Mouse (Mus musculus): ENCODE data around the gene Zfp329. TPM values are rescaled to one million over a fixed set of nuclear protein-coding genes. Genes with fewer than 3 reads are reported as not detected.

Zfp329 gene
- total RNA-seq, 2 experiments from 2014 or later = 20.2 to 20.9 TPM

Other genes starting within 250 kb of the Zfp329 start
- under 1 TPM; 0.06 to 0.08 TPM for gene Vmn2r53, start 210.1 kb downstream of the Zfp329 start, total RNA-seq (2021)
- not detected for gene Vmn2r54, start 178.5 kb downstream of the Zfp329 start, total RNA-seq (2021)
- under 1 TPM in 1 of 2 experiments, not detected in 1; 0.16 TPM for gene Vmn2r55, start 133.9 kb downstream of the Zfp329 start, total RNA-seq (2021)
- gene Vmn2r56, start 83.9 kb downstream of the Zfp329 start, total RNA-seq (2021) = under 1 TPM; 0.04 to 0.11 TPM
- gene Zscan18, start 15.2 kb downstream of the Zfp329 start, total RNA-seq (2021) = 10 to 100 TPM; 22.1 to 23.4 TPM
- 10 to 100 TPM; 14.5 to 16.7 TPM for gene Zfp110, start 15.9 kb upstream of the Zfp329 start, total RNA-seq (2021)
- gene Zfp128, start 62.3 kb upstream of the Zfp329 start, total RNA-seq (2021) = 1 to 10 TPM; 7.5 to 7.7 TPM
- gene Zscan22, start 79.0 kb upstream of the Zfp329 start, total RNA-seq (2021) = 10 to 100 TPM; 11.2 to 12.3 TPM
- 100 to 1,000 TPM; 507 to 513 TPM for gene Rps5, start 103.4 kb upstream of the Zfp329 start, total RNA-seq (2021)
- gene Rnf225, start 108.6 kb upstream of the Zfp329 start, total RNA-seq (2021) = 1 to 10 TPM; 1.3 to 1.6 TPM
- 10 to 100 TPM; 15.3 to 16.7 TPM for gene Zfp324, start 147.0 kb upstream of the Zfp329 start, total RNA-seq (2021)
- 1 to 10 TPM; 6.5 to 8.0 TPM for gene Zfp446, start 159.0 kb upstream of the Zfp329 start, total RNA-seq (2021)
- under 1 TPM in 1 of 2 experiments, not detected in 1; 0.20 TPM for gene Slc27a5, start 179.3 kb upstream of the Zfp329 start, total RNA-seq (2021)
- 100 to 1,000 TPM; 252 to 265 TPM for gene Trim28, start 180.3 kb upstream of the Zfp329 start, total RNA-seq (2021)
- gene Zbtb45, start 191.2 kb upstream of the Zfp329 start, total RNA-seq (2021) = 10 to 100 TPM; 31.3 to 32.1 TPM
- 100 to 1,000 TPM; 133 to 134 TPM for gene Chmp2a, start 215.9 kb upstream of the Zfp329 start, total RNA-seq (2021)
- gene Ube2m, start 219.4 kb upstream of the Zfp329 start, total RNA-seq (2021) = 100 to 1,000 TPM; 221 to 229 TPM
- 10 to 100 TPM; 15.2 to 15.9 TPM for gene Mzf1, start 235.9 kb upstream of the Zfp329 start, total RNA-seq (2021)